Mouse (Mus musculus): Measurements from ENCODE around the gene Erp27. TPM values are rescaled to one million over a fixed set of nuclear protein-coding genes. Genes with fewer than 3 reads are reported as not detected.
A peak's percentile ranks its signal among the peaks of the same experiment; 100 is the strongest.

Gene Erp27
- polyA plus RNA-seq, 1 experiment = 0.05 TPM

- H3K4me2 ChIP-seq (ENCODE audit: low read depth) = peak overlapping the region; percentile 7
- no peaks in the 10 kb centered on the region for H3K27me3 ChIP-seq (ENCODE audit: control insufficient read depth, insufficient read depth, insufficient read length)
- no peaks in the 10 kb centered on the region for H3K79me2 ChIP-seq (ENCODE audit: control insufficient read depth, insufficient read depth)
- no peak overlapping the region for H3ac ChIP-seq (ENCODE audit: control insufficient read depth, insufficient read length)
- TF ChIP-seq MYOG (IDR thresholded peaks at IDR 0.05; ENCODE audit: control insufficient read depth in 1 of 3, insufficient read depth in 1 of 3, insufficient read length in 2 of 3, low read depth in 2 of 3) (no peak), POLR2AphosphoS2 (IDR thresholded peaks at IDR 0.05; ENCODE audit: insufficient read length, low read depth) (no peak), MAX (IDR thresholded peaks at IDR 0.05; ENCODE audit: low read depth) (no peak), TCF12 (IDR thresholded peaks at IDR 0.05; ENCODE audit: insufficient read depth, poor library complexity, severe bottlenecking) (no peak)
- no peaks in the 10 kb centered on the region for H3K36me3 ChIP-seq (ENCODE audit: control insufficient read depth, insufficient read depth)
- no peak overlapping the region for H3K4me3 ChIP-seq
Measured at GRCm38 (mm10) chr6:136938331-136939126, 16.5 kb upstream of the Erp27 start.

GRCm38 (mm10) chr6:136937117-136937516 is 15.1 kb upstream of the Erp27 start:
- Histone ChIP-seq H3K27me3 (ENCODE audit: control insufficient read depth, insufficient read depth, insufficient read length) (no peaks in the 10 kb centered on the region), H3K36me3 (ENCODE audit: control insufficient read depth, insufficient read depth) (no peaks in the 10 kb centered on the region), H3ac (ENCODE audit: control insufficient read depth, insufficient read length) (no peak overlapping the region), H3K4me3 (no peak overlapping the region), H3K79me2 (ENCODE audit: control insufficient read depth, insufficient read depth) (no peaks in the 10 kb centered on the region), H3K4me2 (ENCODE audit: low read depth) (no peak overlapping the region)
- no peak for TF ChIP-seq TCF12 (IDR thresholded peaks at IDR 0.05; ENCODE audit: insufficient read depth, poor library complexity, severe bottlenecking)
- TF ChIP-seq MYOD1 (IDR thresholded peaks at IDR 0.05; ENCODE audit: control insufficient read depth in 1 of 3, insufficient read length in 2 of 3, low read depth in 2 of 3) = no peak
- no peak for TF ChIP-seq TCF3 (IDR thresholded peaks at IDR 0.05; ENCODE audit: insufficient read length, low read depth)
- no peak for TF ChIP-seq MYOG (IDR thresholded peaks at IDR 0.05; ENCODE audit: control insufficient read depth in 1 of 3, insufficient read depth in 1 of 3, insufficient read length in 2 of 3, low read depth in 2 of 3)
- TF ChIP-seq SRF (IDR thresholded peaks at IDR 0.05; ENCODE audit: control insufficient read depth, insufficient read length, low read depth) = no peak
- no peak for TF ChIP-seq CEBPB (IDR thresholded peaks at IDR 0.05; ENCODE audit: insufficient read depth, poor library complexity, severe bottlenecking)
- TF ChIP-seq E2F4 (IDR thresholded peaks at IDR 0.05; ENCODE audit: insufficient read depth) = no peak
- no peak for TF ChIP-seq POLR2AphosphoS2 (IDR thresholded peaks at IDR 0.05; ENCODE audit: insufficient read length, low read depth)
- no peak for TF ChIP-seq POLR2A (IDR thresholded peaks at IDR 0.05; ENCODE audit: insufficient read length, low read depth)

GRCm38 (mm10) chr6:136936361-136936760 is 14.4 kb upstream of the Erp27 start:
- H3K36me3 ChIP-seq (ENCODE audit: control insufficient read depth, insufficient read depth) = no peaks in the 10 kb centered on the region
- no peak for TF ChIP-seq MYOG (IDR thresholded peaks at IDR 0.05; ENCODE audit: control insufficient read depth in 1 of 3, insufficient read depth in 1 of 3, insufficient read length in 2 of 3, low read depth in 2 of 3)
- no peak for TF ChIP-seq TCF12 (IDR thresholded peaks at IDR 0.05; ENCODE audit: insufficient read depth, poor library complexity, severe bottlenecking)
- no peak for TF ChIP-seq E2F4 (IDR thresholded peaks at IDR 0.05; ENCODE audit: insufficient read depth)
- no peak for TF ChIP-seq TCF3 (IDR thresholded peaks at IDR 0.05; ENCODE audit: insufficient read length, low read depth)
- no peak for TF ChIP-seq POLR2AphosphoS2 (IDR thresholded peaks at IDR 0.05; ENCODE audit: insufficient read length, low read depth)
- TF ChIP-seq CEBPB (IDR thresholded peaks at IDR 0.05; ENCODE audit: insufficient read depth, poor library complexity, severe bottlenecking) = no peak
- no peak for TF ChIP-seq SRF (IDR thresholded peaks at IDR 0.05; ENCODE audit: control insufficient read depth, insufficient read length, low read depth)
- TF ChIP-seq MYOD1 (IDR thresholded peaks at IDR 0.05; ENCODE audit: control insufficient read depth in 1 of 3, insufficient read length in 2 of 3, low read depth in 2 of 3) = no peak
- TF ChIP-seq REST (IDR thresholded peaks at IDR 0.05; ENCODE audit: insufficient read depth, insufficient read length) = no peak
- no peak for TF ChIP-seq POLR2A (IDR thresholded peaks at IDR 0.05; ENCODE audit: insufficient read length, low read depth)
- no peak for TF ChIP-seq USF1 (IDR thresholded peaks at IDR 0.05; ENCODE audit: low read depth)
- no peak for TF ChIP-seq MAX (IDR thresholded peaks at IDR 0.05; ENCODE audit: low read depth)
- H3K4me2 ChIP-seq (ENCODE audit: low read depth) = no peak overlapping the region
- no peak overlapping the region for H3ac ChIP-seq (ENCODE audit: control insufficient read depth, insufficient read length)
- no peak overlapping the region for H3K4me3 ChIP-seq
- H3K79me2 ChIP-seq (ENCODE audit: control insufficient read depth, insufficient read depth) = no peaks in the 10 kb centered on the region
- H3K27me3 ChIP-seq (ENCODE audit: control insufficient read depth, insufficient read depth, insufficient read length) = no peaks in the 10 kb centered on the region

- no peak overlapping the region for H3K4me3 ChIP-seq
- TF ChIP-seq E2F4 (IDR thresholded peaks at IDR 0.05; ENCODE audit: insufficient read depth) (no peak), TCF12 (IDR thresholded peaks at IDR 0.05; ENCODE audit: insufficient read depth, poor library complexity, severe bottlenecking) (no peak), REST (IDR thresholded peaks at IDR 0.05; ENCODE audit: insufficient read depth, insufficient read length) (no peak)
- H3ac ChIP-seq (ENCODE audit: control insufficient read depth, insufficient read length) = no peak overlapping the region
- no peaks in the 10 kb centered on the region for H3K27me3 ChIP-seq (ENCODE audit: control insufficient read depth, insufficient read depth, insufficient read length)
- no peak overlapping the region for H3K4me2 ChIP-seq (ENCODE audit: low read depth)
- H3K36me3 ChIP-seq (ENCODE audit: control insufficient read depth, insufficient read depth) = no peaks in the 10 kb centered on the region
- H3K79me2 ChIP-seq (ENCODE audit: control insufficient read depth, insufficient read depth) = no peaks in the 10 kb centered on the region
Measured at GRCm38 (mm10) chr6:136935233-136935632, 13.3 kb upstream of the Erp27 start.

GRCm38 (mm10) chr6:136934068-136934467 is 12.1 kb upstream of the Erp27 start:
- H3K79me2 ChIP-seq (ENCODE audit: control insufficient read depth, insufficient read depth) = no peaks in the 10 kb centered on the region
- H3K27me3 ChIP-seq (ENCODE audit: control insufficient read depth, insufficient read depth, insufficient read length) = no peaks in the 10 kb centered on the region
- no peak overlapping the region for H3K4me2 ChIP-seq (ENCODE audit: low read depth)
- TF ChIP-seq POLR2A (IDR thresholded peaks at IDR 0.05; ENCODE audit: insufficient read length, low read depth) = no peak
- TF ChIP-seq POLR2AphosphoS2 (IDR thresholded peaks at IDR 0.05; ENCODE audit: insufficient read length, low read depth) = no peak
- no peak for TF ChIP-seq SRF (IDR thresholded peaks at IDR 0.05; ENCODE audit: control insufficient read depth, insufficient read length, low read depth)
- TF ChIP-seq TCF12 (IDR thresholded peaks at IDR 0.05; ENCODE audit: insufficient read depth, poor library complexity, severe bottlenecking) = no peak
- no peak for TF ChIP-seq MAX (IDR thresholded peaks at IDR 0.05; ENCODE audit: low read depth)
- no peak for TF ChIP-seq E2F4 (IDR thresholded peaks at IDR 0.05; ENCODE audit: insufficient read depth)
- H3K4me3 ChIP-seq = no peak overlapping the region
- H3K36me3 ChIP-seq (ENCODE audit: control insufficient read depth, insufficient read depth) = no peaks in the 10 kb centered on the region
- no peak overlapping the region for H3ac ChIP-seq (ENCODE audit: control insufficient read depth, insufficient read length)

Data from myocyte (in vitro differentiated cells).